Mouse (Mus musculus): ENCODE results near the gene Uqcrq.

DNA sequence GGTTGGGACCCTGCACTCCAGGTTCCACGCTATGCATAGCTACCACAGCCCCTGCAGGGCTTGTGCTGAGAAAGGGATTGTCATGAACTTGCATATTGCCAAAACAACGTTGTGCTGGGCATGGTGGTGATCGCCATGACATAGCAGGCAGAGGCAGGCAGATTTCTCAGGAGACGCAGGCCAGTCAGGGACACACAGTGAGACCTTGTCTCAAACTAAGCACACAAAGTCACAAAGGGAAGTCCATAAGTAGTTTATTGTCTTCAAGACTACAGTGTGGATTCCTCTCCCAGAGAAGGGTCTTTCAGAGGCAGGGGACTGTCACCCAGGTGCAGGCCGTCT, 1.9 kb downstream of the Uqcrq start:
- TF ChIP-seq CTCF (IDR thresholded peaks at IDR 0.05; ENCODE audit: insufficient read depth, low read length) (no peak), POLR2A (IDR thresholded peaks at IDR 0.05; ENCODE audit: borderline replicate concordance, extremely low read depth, low read depth, low read length) (no peak)
